Mouse (Mus musculus) liver, embryonic 14 days (tissue): ENCODE data around the gene Trpv1. TPM values are rescaled to one million over a fixed set of nuclear protein-coding genes. Genes with fewer than 3 reads are reported as not detected.

Source experiments
- polyA plus RNA-seq: library from polyadenylated mRNA; depleted of rRNA; stranded (reverse); fragments of >200 nt; gene quantifications from 2 replicates; pipeline ENCODE4 v1.2.3, GENCODE M21; 2012; rRNA removed

Gene Trpv1
- polyA plus RNA-seq, result 0.01 TPM in 1 of 2 replicates, not detected in the other

GRCm38 (mm10) chr11:73233992-73234391 lies at the start of gene Trpv1:
TSS of gene Trpv1 (plus strand) at chr11:73234292.

GRCm38 (mm10) chr11:73198603-73199229 lies 35.4 kb upstream of the Trpv1 start, which contains the start of gene Ctns:
TSS of gene Ctns (minus strand) at chr11:73199042.

GRCm38 (mm10) chr11:73199230-73199712 lies 34.8 kb upstream of the Trpv1 start, which contains the start of gene Shpk:
TSS of gene Shpk (plus strand) at chr11:73199460.

GRCm38 (mm10) chr11:73267267-73267666 lies 33.2 kb downstream of the Trpv1 start, which contains the start of gene Trpv3:
TSS of gene Trpv3 (plus strand) at chr11:73267388.

Other genes with a start within 250 kb of the Trpv1 start
- 4.5 and 5.4 TPM in 2 replicates for gene P2rx1, start 235.2 kb upstream of the Trpv1 start, polyA plus RNA-seq
- 0.67 and 0.74 TPM in 2 replicates for gene Camkk1, start 215.3 kb upstream of the Trpv1 start, polyA plus RNA-seq
- 2.7 TPM in 2 replicates for gene Ncbp3, start 186.5 kb upstream of the Trpv1 start, polyA plus RNA-seq
- 0.01 TPM in 2 replicates for gene Itgae, start 143.7 kb upstream of the Trpv1 start, polyA plus RNA-seq
- gene Haspin, start 96.0 kb upstream of the Trpv1 start, polyA plus RNA-seq, result 5.2 and 6.4 TPM in 2 replicates
- 0.14 and 0.15 TPM in 2 replicates for gene P2rx5, start 73.9 kb upstream of the Trpv1 start, polyA plus RNA-seq
- 36.7 and 44.0 TPM in 2 replicates for gene Emc6, start 57.3 kb upstream of the Trpv1 start, polyA plus RNA-seq
- gene Tax1bp3, start 57.2 kb upstream of the Trpv1 start, polyA plus RNA-seq, result 9.2 and 11.6 TPM in 2 replicates
- 4.0 and 5.7 TPM in 2 replicates for gene Ctns, start 35.2 kb upstream of the Trpv1 start, polyA plus RNA-seq
- gene Shpk, start 34.8 kb upstream of the Trpv1 start, polyA plus RNA-seq, result 1.5 and 1.8 TPM in 2 replicates
- 0.01 TPM in 2 replicates for gene Trpv3, start 33.1 kb downstream of the Trpv1 start, polyA plus RNA-seq
- gene Aspa, start 95.3 kb downstream of the Trpv1 start, polyA plus RNA-seq, result 2.6 and 3.1 TPM in 2 replicates
- 0.11 and 0.22 TPM in 2 replicates for gene Gm49340, start 95.4 kb downstream of the Trpv1 start, polyA plus RNA-seq
- gene Spata22, start 95.4 kb downstream of the Trpv1 start, polyA plus RNA-seq, result 2.4 and 3.1 TPM in 2 replicates
- gene Olfr20, start 116.5 kb downstream of the Trpv1 start, polyA plus RNA-seq, result 0.14 TPM in 1 of 2 replicates, not detected in the other
- gene Olfr376, start 137.0 kb downstream of the Trpv1 start, polyA plus RNA-seq, result not detected in 2 replicates
- gene Olfr1, start 165.3 kb downstream of the Trpv1 start, polyA plus RNA-seq, result not detected in 2 replicates
- not detected in 2 replicates for gene Olfr378, start 194.2 kb downstream of the Trpv1 start, polyA plus RNA-seq
- not detected in 2 replicates for gene Olfr380, start 223.2 kb downstream of the Trpv1 start, polyA plus RNA-seq